Mouse (Mus musculus) urinary bladder, postnatal 25 days (tissue): ENCODE results near the gene Wnt5b.

Experiments
- DNase-seq: peaks from one replicate; pipeline ENCODE4 v3.0.0; 2022; ENCODE audit warnings: low spot score

Wnt5b gene

GRCm38 (mm10) chr6:119543803-119544517, at the start of gene Wnt5b:
Gene Wnt5b, minus strand, starts transcription at chr6:119544347.
- no peak for DNase-seq

GRCm38 (mm10) chr6:119590872-119591271, 46.7 kb upstream of the Wnt5b start:
- no peak for DNase-seq

- DNase-seq, result no peak
Observed at GRCm38 (mm10) chr6:119587897-119588296, 43.8 kb upstream of the Wnt5b start.

GRCm38 (mm10) chr6:119587454-119587853, 43.3 kb upstream of the Wnt5b start:
- DNase-seq, result no peak

- no peak for DNase-seq
Observed at GRCm38 (mm10) chr6:119585652-119586375, 41.7 kb upstream of the Wnt5b start.

GRCm38 (mm10) chr6:119584061-119584460, 39.9 kb upstream of the Wnt5b start:
- no peak for DNase-seq

GRCm38 (mm10) chr6:119583165-119583564, 39.0 kb upstream of the Wnt5b start:
- no peak for DNase-seq

GRCm38 (mm10) chr6:119576706-119577105, 32.6 kb upstream of the Wnt5b start:
- DNase-seq, result no peak

GRCm38 (mm10) chr6:119575331-119575730, 31.2 kb upstream of the Wnt5b start:
- DNase-seq, result no peak

GRCm38 (mm10) chr6:119572296-119572695, 28.1 kb upstream of the Wnt5b start:
- DNase-seq, result no peak

- no peak for DNase-seq
Observed at GRCm38 (mm10) chr6:119570797-119571196, 26.6 kb upstream of the Wnt5b start.

- no peak for DNase-seq
Observed at GRCm38 (mm10) chr6:119568339-119568738, 24.2 kb upstream of the Wnt5b start.

GRCm38 (mm10) chr6:119565451-119566379, 21.6 kb upstream of the Wnt5b start:
- no peak for DNase-seq

GRCm38 (mm10) chr6:119562558-119562957, 18.4 kb upstream of the Wnt5b start:
- DNase-seq, result no peak

- DNase-seq, result no peak
Observed at GRCm38 (mm10) chr6:119558855-119559254, 14.7 kb upstream of the Wnt5b start.

GRCm38 (mm10) chr6:119554439-119554838, 10.3 kb upstream of the Wnt5b start:
- DNase-seq, result no peak

- DNase-seq, result peak; percentile 11
Observed at GRCm38 (mm10) chr6:119544518-119544864, 344 bp upstream of the Wnt5b start.

- DNase-seq, result no peak
Observed at GRCm38 (mm10) chr6:119543456-119543802, 718 bp downstream of the Wnt5b start.

- DNase-seq, result no peak
Observed at GRCm38 (mm10) chr6:119535867-119536266, 8.3 kb downstream of the Wnt5b start.

- DNase-seq, result no peak
Observed at GRCm38 (mm10) chr6:119533170-119533709, 10.9 kb downstream of the Wnt5b start.

- DNase-seq, result no peak
Observed at GRCm38 (mm10) chr6:119529659-119530058, 14.5 kb downstream of the Wnt5b start.

GRCm38 (mm10) chr6:119526498-119526897, 17.6 kb downstream of the Wnt5b start:
- DNase-seq, result no peak
